Mouse (Mus musculus) embryo, embryonic 10.5 days (tissue): ENCODE data around the gene Rab5b.
"Not testable (repeated sequence)": the region's sequence is repeated elsewhere in the genome, so short reads cannot be mapped to it uniquely, and the experiment has no call there.

Experiments used
- DNase-seq: peaks from one replicate; pipeline ENCODE4 v3.0.0-alpha.2; 2015; ENCODE audit warnings: low spot score

Rab5b gene

DNA sequence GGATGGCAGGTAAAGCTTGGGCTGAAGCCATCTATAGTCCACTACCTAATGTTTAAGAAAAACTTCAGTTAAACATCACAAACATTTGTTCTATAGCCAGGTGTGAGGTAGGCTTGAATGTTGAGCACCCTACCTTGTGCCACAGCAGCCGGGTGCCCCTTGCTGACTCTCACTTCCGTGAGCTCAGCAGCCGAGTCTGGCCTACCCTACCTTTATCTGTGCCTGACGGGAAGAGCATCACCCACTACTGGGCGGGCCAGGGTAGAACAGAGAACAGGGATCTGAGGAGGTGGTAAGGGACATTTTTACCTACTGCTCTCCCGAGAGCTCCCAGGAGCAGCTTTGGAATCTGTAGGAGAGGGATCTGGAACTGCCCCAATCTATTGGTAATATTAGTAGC lies 53.3 kb downstream of the Rab5b start:
- DNase-seq: no peak

DNA sequence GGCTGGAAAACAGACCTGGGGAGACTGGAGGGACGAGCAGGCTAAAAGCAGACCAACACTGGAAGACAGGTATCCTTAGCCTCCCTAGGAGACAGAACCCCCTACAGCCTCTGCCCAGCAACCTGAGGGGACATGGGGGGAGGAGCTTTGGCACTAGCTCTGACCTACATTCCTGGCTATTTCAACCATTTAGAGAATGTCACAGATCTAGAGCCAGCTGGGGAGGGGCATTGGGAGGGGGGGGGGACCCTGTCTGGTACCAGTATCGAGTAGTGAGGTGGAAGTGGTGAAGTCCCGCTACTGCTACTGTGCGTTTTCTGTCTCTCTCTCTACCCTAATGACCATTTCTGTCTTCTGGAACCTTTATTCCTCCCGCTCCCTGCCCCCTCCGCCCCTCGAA lies 54.2 kb downstream of the Rab5b start:
- no peak for DNase-seq

DNA sequence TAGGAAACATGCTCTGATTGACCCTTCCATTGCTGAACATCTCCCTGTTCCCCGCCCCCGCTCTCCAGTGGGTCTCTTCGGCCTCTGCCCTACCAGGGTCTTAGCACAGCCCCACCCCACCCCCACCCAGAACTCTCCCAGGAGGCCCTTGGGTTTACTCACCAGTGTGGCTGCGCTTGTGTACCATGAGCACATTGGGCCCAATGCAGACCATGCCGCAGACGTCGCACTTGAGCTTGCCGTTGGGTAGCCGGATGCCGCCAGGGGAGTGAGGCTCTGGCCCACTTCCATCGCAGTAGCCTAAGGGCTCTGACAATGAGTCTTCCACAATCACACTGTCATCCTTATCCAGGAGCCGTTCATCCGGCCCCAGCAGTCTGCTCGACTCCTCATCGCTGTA lies 55.2 kb downstream of the Rab5b start:
- no peak for DNase-seq

DNA sequence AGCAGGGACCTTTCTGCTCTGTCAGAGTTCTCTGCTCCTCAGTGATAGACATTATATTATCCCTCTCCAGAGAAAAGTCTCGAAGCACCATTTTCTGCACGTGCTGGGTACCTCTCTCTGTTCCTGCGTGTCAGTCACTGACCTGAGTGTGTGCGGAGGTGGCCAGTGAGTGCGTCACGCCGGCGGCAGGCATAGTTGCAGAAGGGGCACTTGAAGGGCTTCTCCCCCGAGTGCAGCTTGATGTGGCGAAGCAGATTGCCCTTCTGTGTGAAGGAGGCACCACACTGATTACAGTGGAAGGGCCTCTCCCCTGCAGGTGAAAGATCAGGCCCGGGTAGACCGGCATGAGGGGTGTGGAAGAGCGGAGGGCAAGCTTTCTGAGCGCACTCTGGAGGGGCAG lies 56.1 kb downstream of the Rab5b start:
- DNase-seq: no peak

DNA sequence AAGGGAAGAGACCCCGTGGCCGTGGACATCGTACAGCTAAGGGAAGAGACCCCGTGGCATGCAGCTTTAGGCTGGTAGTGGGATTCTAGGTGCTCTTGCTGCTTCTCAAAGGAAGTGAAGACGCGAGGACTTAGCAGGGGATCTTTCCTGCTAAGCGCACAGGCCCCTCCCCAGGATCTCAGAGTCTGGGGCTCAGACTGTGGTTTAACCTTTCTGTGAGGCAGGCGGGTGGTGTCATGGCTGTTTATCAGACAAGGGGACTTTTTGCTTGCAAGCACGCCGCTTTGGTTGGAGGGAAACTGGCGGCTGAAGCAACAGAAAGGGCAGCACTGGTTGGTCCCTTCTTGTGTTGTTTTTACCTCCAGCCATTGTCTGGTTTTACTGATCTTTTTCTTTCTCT lies 59.1 kb downstream of the Rab5b start:
- peak; percentile 59 for DNase-seq

DNA sequence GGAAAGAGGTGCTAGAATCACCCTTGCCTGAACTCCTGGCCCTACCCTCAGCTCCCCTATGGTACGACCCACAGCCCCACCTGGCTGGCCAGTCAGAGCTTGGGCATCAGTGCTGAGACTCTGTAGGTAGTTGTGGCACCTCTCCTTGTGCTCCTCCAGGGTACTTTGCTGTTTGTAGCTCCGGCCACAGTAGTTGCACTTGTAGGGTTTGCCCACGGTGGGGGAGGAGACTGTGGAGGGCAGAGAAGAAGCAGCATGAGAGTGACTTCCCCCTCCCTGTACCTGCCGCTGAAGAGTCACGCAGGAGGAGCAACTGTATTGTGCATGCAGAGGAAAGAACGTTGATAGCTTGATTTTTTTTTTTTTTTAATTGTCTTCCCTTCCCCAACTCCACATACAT lies 59.5 kb downstream of the Rab5b start:
- no peak for DNase-seq

DNA sequence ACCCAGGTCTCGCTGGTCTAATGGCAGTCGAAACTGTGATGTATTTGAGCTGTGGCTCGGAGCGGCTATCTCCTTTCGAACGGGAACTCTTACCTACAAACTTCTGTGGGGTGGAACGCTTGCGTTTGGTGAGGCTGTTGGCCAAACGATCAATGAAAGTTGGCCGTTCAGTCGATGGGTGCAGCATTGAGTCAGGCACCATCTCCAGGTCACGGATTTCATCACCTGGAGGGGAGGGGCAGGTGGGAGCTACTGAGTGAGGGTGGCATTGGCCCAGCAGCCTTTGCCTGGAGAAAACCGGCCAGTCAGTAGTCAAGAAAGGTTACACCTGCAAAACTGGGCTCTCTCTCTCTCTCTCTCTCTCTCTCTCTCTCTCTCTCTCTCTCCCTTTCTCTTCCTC lies 60.4 kb downstream of the Rab5b start:
- no peak for DNase-seq

DNA sequence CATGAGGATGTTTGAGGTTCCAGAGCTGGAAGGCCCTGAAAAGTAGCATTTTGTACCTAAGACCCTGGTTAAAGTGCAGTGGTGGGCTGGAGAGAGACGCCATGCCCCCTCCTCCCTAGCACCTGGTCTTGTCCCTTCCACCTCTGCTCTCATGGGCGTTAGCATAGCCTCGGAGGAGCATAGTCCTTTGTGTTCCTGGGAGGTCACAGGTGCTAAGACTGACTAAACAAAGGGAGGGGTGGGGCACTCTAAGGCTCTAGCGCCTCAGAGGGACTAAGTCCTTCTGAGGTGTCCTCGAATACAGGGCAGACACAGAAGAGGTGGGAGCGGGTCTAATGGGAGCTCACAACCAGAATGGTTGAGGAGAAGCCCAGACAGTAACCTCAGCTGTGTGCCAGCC lies 64.5 kb downstream of the Rab5b start:
- DNase-seq: no peak

DNA sequence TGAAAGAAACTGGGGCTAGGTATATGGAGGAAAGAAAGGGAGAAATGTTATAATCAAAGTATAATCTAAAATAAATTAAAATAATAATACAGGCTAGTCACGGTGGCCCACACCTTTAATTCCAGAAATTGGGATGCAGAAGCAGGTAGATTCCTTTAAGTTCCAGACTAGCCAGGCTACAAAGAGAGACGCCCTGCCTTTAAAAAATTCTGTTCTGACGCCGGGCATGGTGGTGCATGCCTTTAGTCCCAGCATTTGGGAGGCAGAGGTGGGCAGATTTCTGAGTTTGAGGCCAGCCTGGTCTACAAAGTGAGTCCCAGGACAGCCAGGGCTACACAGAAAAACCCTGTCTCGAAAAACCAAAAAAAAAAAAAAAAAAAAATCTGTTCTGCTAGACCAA lies 65.8 kb downstream of the Rab5b start:
- not testable (repeated sequence) for DNase-seq

DNA sequence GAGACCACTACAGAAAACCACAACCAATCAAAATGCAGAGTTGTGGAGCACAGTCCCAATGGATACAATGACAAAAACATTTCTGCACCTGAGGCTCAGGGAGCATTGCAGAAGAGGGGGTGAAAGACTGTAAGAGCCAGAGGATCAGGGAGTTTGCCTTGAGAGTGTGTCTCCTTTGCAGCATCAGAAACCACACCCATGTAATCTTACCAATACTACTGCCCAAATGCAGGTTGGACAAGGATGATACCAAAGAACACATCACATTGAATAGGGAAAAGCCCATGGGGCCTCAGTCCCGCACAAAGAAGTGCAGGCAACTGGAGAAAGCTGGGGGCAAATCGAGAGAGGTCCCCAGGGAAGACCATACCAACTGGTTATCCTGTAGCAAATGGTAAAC lies 66.3 kb downstream of the Rab5b start:
- no peak for DNase-seq

DNA sequence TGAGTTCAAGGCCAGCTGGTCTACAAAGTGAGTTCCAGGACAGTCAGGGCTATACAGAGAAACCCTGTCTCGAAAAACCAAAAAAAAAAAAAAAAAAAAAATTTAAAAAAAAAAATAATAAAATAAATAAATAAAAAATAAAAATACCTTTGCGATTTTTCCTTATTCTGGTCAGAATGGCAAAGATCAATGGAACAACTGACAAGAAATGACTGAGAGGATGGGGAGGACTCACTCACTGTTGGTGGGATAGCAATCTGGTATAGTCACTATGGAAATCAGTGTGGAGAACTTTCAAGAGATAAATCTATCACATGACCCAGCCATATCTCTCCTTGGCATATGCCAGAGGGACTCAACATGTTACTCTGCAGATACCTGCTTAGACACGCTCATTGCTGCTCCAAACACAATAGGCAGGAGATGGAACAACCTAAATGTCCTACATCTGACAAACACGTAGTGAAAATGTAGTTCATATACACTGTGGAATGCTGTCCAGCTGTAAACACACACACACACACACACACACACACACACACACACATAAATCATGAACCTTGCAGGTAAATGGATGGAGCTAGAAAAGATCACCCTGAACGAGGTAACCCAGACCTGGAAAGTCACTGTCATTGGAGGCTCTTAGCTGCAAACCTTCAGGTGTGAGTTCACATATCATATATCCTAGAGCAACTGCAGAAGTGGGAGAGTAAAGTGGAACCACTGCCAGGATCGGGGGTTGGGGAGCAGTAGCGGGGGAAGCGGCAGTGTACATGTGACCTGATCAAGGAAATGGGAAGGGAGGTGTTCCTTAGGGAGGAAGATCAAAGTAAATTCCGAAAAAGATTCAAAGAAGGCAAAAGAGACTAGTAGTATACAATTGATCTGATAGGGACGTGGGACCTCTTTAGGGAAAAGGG lies 68.4 kb downstream of the Rab5b start:
- DNase-seq: no peak
